Mouse (Mus musculus): ENCODE data around the gene Hivep3. TPM values are rescaled to one million over a fixed set of nuclear protein-coding genes. Genes with fewer than 3 reads are reported as not detected.

The Hivep3 gene
- polyA plus RNA-seq, 3 experiments from 2014 or later: 9.1 to 39.1 (median 33.5) TPM

- no peak for ATAC-seq
Measured at GRCm38 (mm10) chr4:119761459-119762121, 28.0 kb downstream of the Hivep3 start.

- ATAC-seq: no peak
Measured at GRCm38 (mm10) chr4:119762171-119762570, 28.6 kb downstream of the Hivep3 start.

- no peak for ATAC-seq
Measured at GRCm38 (mm10) chr4:119768046-119768445, 34.5 kb downstream of the Hivep3 start.

GRCm38 (mm10) chr4:119775913-119776312 lies 42.3 kb downstream of the Hivep3 start:
- ATAC-seq: no peak

GRCm38 (mm10) chr4:119777146-119777545 lies 43.6 kb downstream of the Hivep3 start:
- no peak for ATAC-seq

- ATAC-seq: no peak
Measured at GRCm38 (mm10) chr4:119779561-119780400, 46.2 kb downstream of the Hivep3 start.

GRCm38 (mm10) chr4:119780881-119781280 lies 47.3 kb downstream of the Hivep3 start:
- no peak for ATAC-seq

GRCm38 (mm10) chr4:119784959-119785358 lies 51.4 kb downstream of the Hivep3 start:
- peak; percentile 99 for ATAC-seq

- no peak for ATAC-seq
Measured at GRCm38 (mm10) chr4:119786307-119786706, 52.7 kb downstream of the Hivep3 start.

- ATAC-seq: no peak
Measured at GRCm38 (mm10) chr4:119786721-119787120, 53.1 kb downstream of the Hivep3 start.

GRCm38 (mm10) chr4:119788746-119789145 lies 55.2 kb downstream of the Hivep3 start:
- ATAC-seq: no peak

- ATAC-seq: no peak
Measured at GRCm38 (mm10) chr4:119789495-119790148, 56.0 kb downstream of the Hivep3 start.

GRCm38 (mm10) chr4:119798891-119799290 lies 65.3 kb downstream of the Hivep3 start:
- ATAC-seq: no peak

GRCm38 (mm10) chr4:119806556-119806955 lies 73.0 kb downstream of the Hivep3 start:
- no peak for ATAC-seq

- peak; percentile 85 for ATAC-seq
Measured at GRCm38 (mm10) chr4:119807359-119807758, 73.8 kb downstream of the Hivep3 start.

- ATAC-seq: peak; percentile 44
Measured at GRCm38 (mm10) chr4:119809245-119809644, 75.7 kb downstream of the Hivep3 start.

- ATAC-seq: peak; percentile 84
Measured at GRCm38 (mm10) chr4:119812775-119813174, 79.2 kb downstream of the Hivep3 start.

GRCm38 (mm10) chr4:119813500-119814184 lies 80.1 kb downstream of the Hivep3 start:
- no peak for ATAC-seq

- ATAC-seq: no peak
Measured at GRCm38 (mm10) chr4:119814185-119815132, 80.9 kb downstream of the Hivep3 start.

GRCm38 (mm10) chr4:119815133-119815792 lies 81.7 kb downstream of the Hivep3 start:
- no peak for ATAC-seq

- no peak for ATAC-seq
Measured at GRCm38 (mm10) chr4:119815793-119816161, 82.2 kb downstream of the Hivep3 start.

Measured in inflammation-experienced regulatory T-cells, adult 6 months (primary cell).